Comparison of ENCODE assay signal across 9 mouse cellular contexts in the genomic region with DNA sequence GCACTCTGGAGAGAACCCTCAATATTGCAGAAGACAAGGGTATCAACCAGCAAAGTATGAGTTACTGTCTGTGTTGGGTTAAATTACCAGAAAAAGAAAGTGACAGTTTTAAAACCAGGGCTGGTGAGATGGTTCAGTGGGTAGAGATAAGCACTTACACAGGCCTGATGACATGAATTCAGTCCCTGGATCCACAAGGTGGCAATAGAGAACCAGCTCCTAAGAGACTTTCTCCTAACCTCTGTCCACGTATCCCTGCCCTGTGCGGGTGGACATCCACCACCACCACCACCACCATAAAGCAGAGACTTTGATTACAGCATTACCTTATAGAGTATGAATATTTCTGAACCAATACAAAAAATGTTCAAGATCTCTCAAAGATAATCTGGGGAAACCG. TPM values are rescaled to one million over a fixed set of nuclear protein-coding genes. Genes with fewer than 3 reads are reported as not detected.
DNase-seq lines count a peak whose midpoint lies in the region; ATAC-seq and TF ChIP-seq lines count a peak whose summit lies in the region.
"Had no signal": no experiment of that assay in that cellular context is flagged by ENCODE, and none has a peak within 500 bp of the region (broad histone marks: within the 10 kb centered on the region; RNA-seq: fewer than 3 reads in every experiment).

No protein-coding gene starts in this region.

- DNase-seq in frontal cortex, postnatal 36 days (ENCODE audit: low spot score in 2 of 2): no peak
- peak; percentile 59 for DNase-seq in 416B (ENCODE audit: low read depth)
- peak; percentile 42 for DNase-seq in brain, embryonic 14.5 days (ENCODE audit: low read depth)
- DNase-seq in liver, embryonic 11.5 days (ENCODE audit: low spot score): no peak
- DNase-seq in limb, embryonic 10.5 days (ENCODE audit: low spot score): no peak
- no peak for DNase-seq in thymus, adult 18-20 months
- no peak for DNase-seq in testis, postnatal 10 days (ENCODE audit: low spot score)

- no peak overlapping the region for H3K4me2 ChIP-seq in liver, embryonic 11.5 days
- H3K4me2 ChIP-seq: hindbrain, embryonic 13.5 days had no signal

- no peaks in the 10 kb centered on the region for H3K27me3 ChIP-seq in liver, embryonic 11.5 days (replicated peaks; ENCODE audit: control insufficient read depth, insufficient read depth, low read length)
- no peaks in the 10 kb centered on the region for H3K27me3 ChIP-seq in limb, embryonic 10.5 days (ENCODE audit: low read depth, poor library complexity, severe bottlenecking)
- H3K27me3 ChIP-seq: hindbrain, embryonic 13.5 days had no signal

- no peak overlapping the region for H3K9ac ChIP-seq in liver, embryonic 11.5 days (ENCODE audit: low read depth, low read length)
- H3K9ac ChIP-seq: hindbrain, embryonic 13.5 days had no signal

- H3K4me3 ChIP-seq in liver, embryonic 11.5 days (ENCODE audit: low read depth, low read length): no peak overlapping the region
- no peak overlapping the region for H3K4me3 ChIP-seq in limb, embryonic 10.5 days
- H3K4me3 ChIP-seq: hindbrain, embryonic 13.5 days had no signal

- no peak for TF ChIP-seq POLR2A in brain, embryonic 14.5 days (IDR thresholded peaks at IDR 0.05; ENCODE audit: borderline replicate concordance, extremely low read depth, insufficient read depth, insufficient read length, poor library complexity, severe bottlenecking)

- no peaks in the 10 kb centered on the region; the same call in 1 of the 2 replicates for H3K36me3 ChIP-seq in liver, embryonic 11.5 days (ENCODE audit: control insufficient read depth, insufficient read depth, low read length)
- H3K36me3 ChIP-seq in limb, embryonic 10.5 days: peaks cover 34% of the 10 kb centered on the region

- no peaks in the 10 kb centered on the region for H3K9me3 ChIP-seq in liver, embryonic 11.5 days (ENCODE audit: control insufficient read depth, low read length)
- no peaks in the 10 kb centered on the region for H3K9me3 ChIP-seq in limb, embryonic 10.5 days (replicated peaks)
- H3K9me3 ChIP-seq: hindbrain, embryonic 13.5 days had no signal

- H3K4me1 ChIP-seq in liver, embryonic 11.5 days (replicated peaks; ENCODE audit: control insufficient read depth, insufficient read depth, low read length): 0 out of 2 replicates have a peak, but pooled peaks cover 2% of the 10 kb centered on the region
- no peaks in the 10 kb centered on the region for H3K4me1 ChIP-seq in limb, embryonic 10.5 days

- peak; percentile 35; the same call in 1 of the 2 replicates for ATAC-seq in frontal cortex, adult (ENCODE audit: low TSS enrichment)
- peak; percentile 70; the same call in 1 of the 2 replicates for ATAC-seq in liver, embryonic 11.5 days (replicated peaks; ENCODE audit: low FRiP score)

- WGBS in liver, embryonic 11.5 days: 60% methylated on average over 3 of the region's 3 CpGs
- WGBS in limb, embryonic 10.5 days: 66% methylated on average over 3 of the region's 3 CpGs

- peak; percentile 33; the same call in 1 of the 2 replicates for TF ChIP-seq CTCF in brain, embryonic 14.5 days (IDR thresholded peaks at IDR 0.05; ENCODE audit: borderline replicate concordance, extremely low read depth, insufficient read depth, insufficient read length)

- H3K27ac ChIP-seq in liver, embryonic 11.5 days (ENCODE audit: low read depth, low read length): no peak overlapping the region
- no peak overlapping the region for H3K27ac ChIP-seq in limb, embryonic 10.5 days
- H3K27ac ChIP-seq: hindbrain, embryonic 13.5 days had no signal

RNA-seq across cellular contexts. Expression of gene Prdm10, which starts 51.6 kb away (rescaled TPM):
- 30.2 and 30.6 TPM in 2 replicates for polyA plus RNA-seq in brain, embryonic 14.5 days (2012; rRNA removed)
- polyA plus RNA-seq in liver, embryonic 11.5 days (2014; fragmentation: Nextera tagmentation; extraction: Ambion mirVana): 5.7 and 6.5 TPM in 2 replicates
- polyA plus RNA-seq in limb, embryonic 10.5 days (2016; fragmentation: Nextera tagmentation; extraction: Ambion mirVana): 7.3 and 7.5 TPM in 2 replicates

RNA-seq across cellular contexts. Expression of gene Nfrkb, which starts 54.1 kb away (rescaled TPM):
- 36.4 and 42.3 TPM in 2 replicates for polyA plus RNA-seq in brain, embryonic 14.5 days (2012; rRNA removed)
- polyA plus RNA-seq in liver, embryonic 11.5 days (2014; fragmentation: Nextera tagmentation; extraction: Ambion mirVana): 16.1 and 16.4 TPM in 2 replicates
- polyA plus RNA-seq in limb, embryonic 10.5 days (2016; fragmentation: Nextera tagmentation; extraction: Ambion mirVana): 17.6 and 23.1 TPM in 2 replicates

Comparison
In these comparisons a context has a peak if more than half of its experiments do, and no peak if none do; other contexts are left out.
1. DNase-seq: peak in 416B (single experiment) and brain, embryonic 14.5 days (single experiment); none in frontal cortex, postnatal 36 days (0 of 2), liver, embryonic 11.5 days (single experiment), limb, embryonic 10.5 days (single experiment), thymus, adult 18-20 months (0 of 2) and testis, postnatal 10 days (single experiment).